In genomic region chr12:99632988-99633387, GRCm38 (mm10) we compare ENCODE assay signal across 21 mouse cellular contexts.
"Had no signal": no experiment of that assay in that cellular context is flagged by ENCODE, and none has a peak within 500 bp of the region (broad histone marks: within the 10 kb centered on the region; RNA-seq: fewer than 3 reads in every experiment).

No protein-coding gene starts in this region.

- H3K4me3 ChIP-seq: heart, embryonic 10.5 days; heart, embryonic 12.5 days; hindbrain, embryonic 13.5 days; hindbrain, embryonic 15.5 days; kidney, embryonic 15.5 days; limb, embryonic 13.5 days; limb, embryonic 15.5 days had no signal

- H3K36me3 ChIP-seq: heart, embryonic 10.5 days; heart, embryonic 12.5 days; hindbrain, embryonic 13.5 days; hindbrain, embryonic 15.5 days; kidney, embryonic 15.5 days; limb, embryonic 13.5 days; limb, embryonic 15.5 days had no signal

- H3K27me3 ChIP-seq: heart, embryonic 12.5 days; hindbrain, embryonic 15.5 days; kidney, embryonic 15.5 days; limb, embryonic 13.5 days; limb, embryonic 15.5 days had no signal

- DNase-seq: gastrocnemius, postnatal 14 days; heart, adult 18-20 months; heart, postnatal 10 days; heart, postnatal 36 days; kidney, adult 11 months; kidney, adult 2 months; kidney, adult 9 months; kidney, postnatal 14 days; kidney, postnatal 36 days; layer of hippocampus, adult 9-11 months; layer of hippocampus, postnatal 36 days; left cerebral cortex, postnatal 4 days had no signal

- H3K9ac ChIP-seq: heart, embryonic 12.5 days; hindbrain, embryonic 13.5 days; hindbrain, embryonic 15.5 days; kidney, embryonic 15.5 days; limb, embryonic 13.5 days; limb, embryonic 15.5 days had no signal

- H3K9me3 ChIP-seq: heart, embryonic 10.5 days; hindbrain, embryonic 13.5 days; hindbrain, embryonic 15.5 days; kidney, embryonic 15.5 days; limb, embryonic 13.5 days; limb, embryonic 15.5 days had no signal

- H3K27ac ChIP-seq: heart, embryonic 10.5 days; hindbrain, embryonic 13.5 days; hindbrain, embryonic 15.5 days; hindbrain, postnatal 0 days; kidney, embryonic 15.5 days; kidney, postnatal 0 days; limb, embryonic 13.5 days; limb, embryonic 15.5 days had no signal

- ATAC-seq: hindbrain, postnatal 0 days had no signal

- H3K4me2 ChIP-seq: heart, embryonic 12.5 days; hindbrain, embryonic 13.5 days; hindbrain, embryonic 15.5 days; kidney, embryonic 15.5 days; limb, embryonic 13.5 days; limb, embryonic 15.5 days had no signal
